7 mouse cellular contexts compared by ENCODE assay signal in genomic region chr14:52196230-52197155, GRCm38 (mm10). TPM values are rescaled to one million over a fixed set of nuclear protein-coding genes. Genes with fewer than 3 reads are reported as not detected.
A peak's percentile ranks its signal among the peaks of the same experiment; 100 is the strongest.
DNase-seq lines count a peak whose midpoint lies in the region; ATAC-seq and TF ChIP-seq lines count a peak whose summit lies in the region.

No protein-coding gene starts in this region.

- no peak for TF ChIP-seq CTCF in hindbrain, postnatal 0 days (IDR thresholded peaks at IDR 0.05; ENCODE audit: low read depth)

- H3K4me3 ChIP-seq in lung, embryonic 15.5 days: peak overlapping the region; percentile 95
- H3K4me3 ChIP-seq in embryonic facial prominence, embryonic 12.5 days: peak overlapping the region; percentile 97
- H3K4me3 ChIP-seq in hindbrain, postnatal 0 days (ENCODE audit: low read length): peak overlapping the region; percentile 98

- no peaks in the 10 kb centered on the region for H3K27me3 ChIP-seq in lung, embryonic 15.5 days
- no peaks in the 10 kb centered on the region for H3K27me3 ChIP-seq in embryonic facial prominence, embryonic 12.5 days
- no peaks in the 10 kb centered on the region for H3K27me3 ChIP-seq in hindbrain, postnatal 0 days (ENCODE audit: insufficient read depth, low read length)

- under 1% methylated on average over 56 of the region's 59 CpGs for WGBS in lung, embryonic 15.5 days
- under 1% methylated on average over 41 of the region's 59 CpGs for WGBS in embryonic facial prominence, embryonic 12.5 days
- WGBS in hindbrain, postnatal 0 days: 1% methylated on average over 56 of the region's 59 CpGs

- H3K4me2 ChIP-seq in lung, embryonic 15.5 days: peak overlapping the region; percentile 77
- peak overlapping the region; percentile 67 for H3K4me2 ChIP-seq in embryonic facial prominence, embryonic 12.5 days (replicated peaks)
- peak overlapping the region; percentile 92 for H3K4me2 ChIP-seq in hindbrain, postnatal 0 days (ENCODE audit: low read depth, low read length)

- DNase-seq in lung, postnatal 36 days: no peak
- peak; percentile 17 for DNase-seq in NIH3T3 (ENCODE audit: low read depth)
- peak; percentile 23 for DNase-seq in hindbrain, postnatal 0 days (ENCODE audit: low spot score)
- DNase-seq in frontal cortex, adult 2 months (ENCODE audit: extremely low spot score in 1 of 2, low spot score in 1 of 2): no peak

- H3K36me3 ChIP-seq in lung, embryonic 15.5 days: peaks cover 29% of the 10 kb centered on the region
- H3K36me3 ChIP-seq in embryonic facial prominence, embryonic 12.5 days: peaks cover 26% of the 10 kb centered on the region
- H3K36me3 ChIP-seq in hindbrain, postnatal 0 days (ENCODE audit: insufficient read depth, low read length): peaks cover 19% of the 10 kb centered on the region

- H3K9ac ChIP-seq in lung, embryonic 15.5 days: peak overlapping the region; percentile 98
- peak overlapping the region; percentile 99 for H3K9ac ChIP-seq in embryonic facial prominence, embryonic 12.5 days
- H3K9ac ChIP-seq in hindbrain, postnatal 0 days (replicated peaks; ENCODE audit: low read length): peak overlapping the region; percentile 97

- H3K9me3 ChIP-seq in lung, embryonic 15.5 days: no peaks in the 10 kb centered on the region
- no peaks in the 10 kb centered on the region for H3K9me3 ChIP-seq in embryonic facial prominence, embryonic 12.5 days
- no peaks in the 10 kb centered on the region for H3K9me3 ChIP-seq in hindbrain, postnatal 0 days (ENCODE audit: low read length)

- ATAC-seq in lung, embryonic 15.5 days (ENCODE audit: borderline replicate concordance, extremely low read depth, low FRiP score, low TSS enrichment): peak; percentile 68
- peak; percentile 31 for ATAC-seq in embryonic facial prominence, embryonic 12.5 days (ENCODE audit: insufficient number of reproducible peaks, insufficient read depth, low FRiP score, low TSS enrichment)
- no peak; the same call in 1 of the 2 replicates for ATAC-seq in hindbrain, postnatal 0 days
- peak; percentile 5; the same call in 1 of the 2 replicates for ATAC-seq in megakaryocyte progenitor cell, adult 5-6 weeks (replicated peaks; ENCODE audit: poor library complexity)

- peak overlapping the region; percentile 99 for H3K27ac ChIP-seq in lung, embryonic 15.5 days
- H3K27ac ChIP-seq in embryonic facial prominence, embryonic 12.5 days: peak overlapping the region; percentile 98
- H3K27ac ChIP-seq in hindbrain, postnatal 0 days: peak overlapping the region; percentile 98

- H3K4me1 ChIP-seq in lung, embryonic 15.5 days: peaks cover 20% of the 10 kb centered on the region
- H3K4me1 ChIP-seq in embryonic facial prominence, embryonic 12.5 days: peaks cover 17% of the 10 kb centered on the region; the same call in 1 of the 2 replicates
- H3K4me1 ChIP-seq in hindbrain, postnatal 0 days (ENCODE audit: insufficient read depth, low read length): no peaks in the 10 kb centered on the region

RNA-seq across cellular contexts. Expression of gene Supt16, which starts 0.7 kb away (rescaled TPM):
- 62.4 and 64.6 TPM in 2 replicates for polyA plus RNA-seq in lung, embryonic 15.5 days (2015; fragmentation: Nextera tagmentation; extraction: Ambion mirVana)
- 74.9 and 77.4 TPM in 2 replicates for polyA plus RNA-seq in embryonic facial prominence, embryonic 12.5 days (2016; fragmentation: Nextera tagmentation; extraction: Ambion mirVana)
- 28.2 and 28.4 TPM in 2 replicates for total RNA-seq in hindbrain, postnatal 0 days (2014; rRNA removed)
- 43.5 and 43.8 TPM in 2 replicates for polyA plus RNA-seq in hindbrain, postnatal 0 days (2015; fragmentation: Nextera tagmentation; extraction: Ambion mirVana)
- 90.6 and 92.7 TPM in 2 replicates for total RNA-seq in megakaryocyte progenitor cell, adult 5-6 weeks (2015)
- total RNA-seq in megakaryocyte progenitor cell, adult 5-6 weeks (2017): 219 and 256 TPM in 2 replicates
- 33.0 and 33.4 TPM in 2 replicates for polyA plus RNA-seq in frontal cortex, adult 2 months (2012; rRNA removed)

Comparison
In these comparisons a context has a peak if more than half of its experiments do, and no peak if none do; other contexts are left out.
1. DNase-seq: peak in NIH3T3 (single experiment) and hindbrain, postnatal 0 days (single experiment); none in lung, postnatal 36 days (single experiment) and frontal cortex, adult 2 months (0 of 2).
2. Peak in every context shown above with its lines, with median percentiles within 50 percentile points of each other: H3K27ac ChIP-seq, H3K4me2 ChIP-seq, H3K4me3 ChIP-seq and H3K9ac ChIP-seq.